Mouse (Mus musculus): ENCODE measurements around the gene Zc3h12a.

GRCm38 (mm10) chr4:125119721-125120120 lies 7.9 kb downstream of the Zc3h12a start:
- TF ChIP-seq CTCF (IDR thresholded peaks at IDR 0.05; ENCODE audit: extremely low read depth, insufficient read length, insufficient replicate concordance, low read depth, low read length) = no peak
- no peak for TF ChIP-seq POLR2A (IDR thresholded peaks at IDR 0.05; ENCODE audit: low read depth, low read length)

Measured in small intestine, adult 2 months (tissue).